Mouse (Mus musculus): Measurements from ENCODE around the gene 2900026A02Rik.

The 2900026A02Rik gene

DNA sequence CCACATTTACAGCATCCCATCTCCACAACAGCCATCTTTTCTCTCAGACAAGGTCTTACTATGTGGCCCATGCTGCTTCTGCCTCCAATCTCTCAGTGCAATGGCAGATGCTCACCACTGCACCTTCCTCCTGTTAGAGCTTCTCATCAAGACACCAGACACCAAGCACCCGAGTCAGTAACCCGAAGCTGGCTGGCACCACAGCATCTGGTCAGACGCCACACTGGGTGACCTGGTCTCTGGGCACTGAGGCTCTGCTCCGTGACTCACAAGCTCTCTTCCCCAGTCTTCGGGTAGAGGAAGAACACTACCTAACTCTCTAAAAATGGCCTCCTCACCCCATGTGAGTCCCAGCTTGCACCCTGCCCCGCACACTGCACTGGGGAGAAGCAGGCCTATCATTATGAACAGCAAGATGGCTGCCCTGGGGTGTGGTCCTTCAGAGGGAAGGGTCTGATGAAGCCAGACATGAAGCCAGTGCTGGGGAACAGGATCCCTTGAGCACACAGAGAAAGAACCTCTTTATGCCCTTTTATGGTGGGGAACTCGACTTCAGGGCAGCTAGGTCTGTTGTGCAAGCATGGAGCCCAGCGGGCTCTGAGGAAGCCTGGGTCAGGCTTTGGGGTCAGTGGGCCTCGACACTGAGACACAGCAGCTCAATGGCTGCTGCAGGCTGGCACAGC lies 70.0 kb downstream of the 2900026A02Rik start:
- no peak for DNase-seq (ENCODE audit: low read depth, low spot score)

- DNase-seq (ENCODE audit: low read depth, low spot score), result no peak
These were observed 72.0 kb downstream of the 2900026A02Rik start for GRCm38 (mm10) chr5:113149052-113149451.

- DNase-seq (ENCODE audit: low read depth, low spot score), result no peak
These were observed 73.0 kb downstream of the 2900026A02Rik start for GRCm38 (mm10) chr5:113147994-113148471.

- no peak for DNase-seq (ENCODE audit: low read depth, low spot score)
These were observed 74.4 kb downstream of the 2900026A02Rik start for GRCm38 (mm10) chr5:113146656-113147055.

DNA sequence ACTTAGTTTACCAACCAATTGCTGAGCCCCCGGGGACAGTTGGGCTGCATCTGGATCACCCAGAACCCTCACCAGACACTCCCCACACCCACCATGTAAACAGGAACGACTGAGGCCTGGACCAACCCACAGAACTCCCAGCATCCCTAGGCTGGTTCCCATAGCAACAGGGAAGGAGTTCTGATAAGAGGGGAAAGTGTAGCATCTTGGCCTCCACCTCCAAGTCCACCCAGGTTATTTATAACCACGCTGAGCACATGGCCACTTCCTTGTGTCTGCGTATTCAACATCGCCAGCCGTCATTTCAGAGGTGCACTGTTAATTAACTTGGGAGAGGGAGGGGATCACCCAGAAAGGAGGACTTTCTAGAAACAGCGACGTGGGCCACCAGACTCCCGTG lies 75.9 kb downstream of the 2900026A02Rik start:
- no peak for DNase-seq (ENCODE audit: low read depth, low spot score)

DNA sequence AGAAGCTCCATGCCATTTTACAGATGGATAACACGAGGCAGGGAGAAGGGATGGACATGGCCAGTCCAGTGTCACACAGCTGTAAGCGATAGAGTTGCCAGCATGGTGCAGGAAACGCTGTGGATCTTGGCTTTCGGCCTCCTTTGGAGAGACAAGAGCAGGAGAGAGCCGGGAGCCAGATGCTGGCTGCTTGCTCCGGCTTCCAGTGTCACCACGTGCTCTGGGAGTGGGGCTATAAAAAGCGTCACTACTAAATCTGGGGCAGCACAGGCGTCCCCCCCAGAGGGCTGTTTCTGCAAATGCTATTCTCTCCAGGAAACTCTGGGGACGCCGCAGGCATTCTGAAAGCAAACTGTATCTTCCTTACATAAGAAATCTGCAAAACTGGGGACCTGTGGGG lies 78.5 kb downstream of the 2900026A02Rik start:
- DNase-seq (ENCODE audit: low read depth, low spot score), result no peak

DNA sequence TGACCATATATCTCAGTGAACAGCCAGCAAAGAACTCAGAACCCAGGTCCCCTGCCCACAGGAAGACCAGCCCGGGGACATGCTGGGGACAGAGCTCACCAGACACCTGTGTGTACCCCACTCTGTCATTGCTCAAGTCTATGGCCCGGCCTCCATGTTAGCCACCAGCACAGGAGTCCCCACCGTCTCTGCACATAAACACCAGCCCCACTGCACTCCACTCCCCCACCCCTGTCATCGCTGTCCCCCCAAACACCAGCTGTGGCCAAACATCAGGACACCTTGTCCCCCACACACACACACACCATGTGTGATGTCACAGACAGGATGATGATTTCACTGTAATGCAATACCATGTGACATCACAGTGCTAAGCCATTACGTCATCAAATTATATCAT lies 79.0 kb downstream of the 2900026A02Rik start:
- DNase-seq (ENCODE audit: low read depth, low spot score), result no peak

DNA sequence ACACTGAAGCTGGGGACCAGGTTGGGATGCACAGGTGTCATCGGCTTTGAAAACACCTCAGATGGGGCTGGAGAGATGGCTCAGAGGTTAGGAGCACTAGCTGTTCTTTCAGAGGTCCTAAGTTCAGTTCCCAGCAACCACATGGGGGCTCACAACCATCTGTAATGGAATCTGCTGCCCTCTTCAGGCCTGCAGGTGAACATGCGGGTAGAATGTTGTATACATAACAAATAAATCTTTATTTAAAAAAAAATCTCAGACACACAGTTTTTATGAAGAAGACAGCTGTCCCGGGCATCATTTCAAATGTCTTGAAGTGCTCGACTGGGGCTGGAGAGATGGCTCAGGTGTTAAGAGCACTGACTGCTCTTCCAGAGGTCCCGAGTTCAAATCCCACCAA lies 80.2 kb downstream of the 2900026A02Rik start:
- no peak for DNase-seq (ENCODE audit: low read depth, low spot score)

- no peak for DNase-seq (ENCODE audit: low read depth, low spot score)
These were observed 81.0 kb downstream of the 2900026A02Rik start for GRCm38 (mm10) chr5:113140051-113140450.

DNA sequence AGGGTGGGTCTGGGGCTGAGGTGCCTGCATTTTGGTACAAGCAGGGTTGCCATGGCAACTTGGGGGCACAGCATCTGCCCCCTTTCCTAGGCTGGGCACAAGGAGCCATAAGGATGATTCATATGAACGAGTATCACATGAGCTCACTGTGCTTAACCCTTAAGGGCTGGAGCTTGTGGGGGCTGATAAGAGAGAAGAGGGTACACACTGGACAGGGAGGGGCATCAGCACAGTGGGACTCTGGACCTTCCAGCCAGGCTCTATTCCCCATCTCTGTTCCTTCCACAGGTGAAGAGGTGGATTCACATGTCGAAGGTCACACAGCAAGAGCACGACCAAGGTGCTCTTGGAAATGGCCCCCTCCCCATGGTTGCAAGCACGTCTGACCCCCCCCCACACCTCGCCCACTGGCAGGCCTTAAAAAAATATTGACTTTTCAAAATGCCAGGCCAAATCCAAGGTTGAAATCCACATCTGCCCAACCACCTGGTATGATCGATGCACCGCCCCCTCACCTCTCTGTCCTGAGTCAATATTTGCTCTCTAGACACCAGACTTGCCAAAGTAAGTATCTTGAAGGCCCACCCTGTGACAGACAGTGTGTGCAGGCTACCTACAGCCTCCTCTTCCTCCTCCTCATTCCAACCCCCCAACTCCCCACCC lies 81.8 kb downstream of the 2900026A02Rik start:
- no peak for DNase-seq (ENCODE audit: low read depth, low spot score)

DNA sequence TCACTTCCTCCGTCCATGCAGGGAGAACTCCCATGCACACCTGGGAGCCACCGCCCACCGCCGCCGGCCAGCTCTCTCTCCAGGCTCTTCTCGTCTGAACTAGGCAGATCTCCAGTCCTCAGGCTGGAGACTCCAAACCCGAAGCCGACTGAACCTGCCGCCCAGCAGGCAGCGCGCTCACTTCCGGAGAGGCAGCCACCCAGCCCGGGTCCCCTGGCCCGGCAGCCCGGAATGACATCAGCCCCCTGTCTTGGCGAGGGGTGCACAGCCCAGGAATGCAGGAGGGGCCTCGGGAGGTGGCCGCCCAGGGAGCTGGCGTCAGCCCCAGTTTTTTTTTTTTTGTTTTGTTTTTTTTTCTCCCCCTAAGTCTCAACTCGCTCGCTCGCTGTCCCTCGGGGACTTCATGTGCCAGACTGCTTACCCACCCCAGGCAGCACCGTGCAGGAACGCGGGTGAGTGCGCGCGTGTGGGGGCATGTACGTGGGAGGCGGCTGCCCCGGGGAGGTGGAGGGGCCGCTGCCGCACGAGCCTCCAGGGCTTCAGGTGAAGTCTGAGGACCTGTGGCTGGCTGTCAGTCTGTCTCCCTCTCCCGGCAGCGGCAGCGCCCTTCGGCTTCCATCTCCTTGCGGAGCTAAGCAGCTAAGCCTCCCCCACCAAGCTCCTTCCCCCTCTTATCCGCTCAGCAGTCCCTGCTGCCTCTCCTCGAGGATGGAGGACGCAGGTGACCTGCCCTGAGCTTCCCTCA lies 82.5 kb downstream of the 2900026A02Rik start:
- no peak for DNase-seq (ENCODE audit: low read depth, low spot score)

- no peak for DNase-seq (ENCODE audit: low read depth, low spot score)
These were observed 83.2 kb downstream of the 2900026A02Rik start for GRCm38 (mm10) chr5:113137691-113138318.

- no peak for DNase-seq (ENCODE audit: low read depth, low spot score)
These were observed 84.0 kb downstream of the 2900026A02Rik start for GRCm38 (mm10) chr5:113136951-113137487.

GRCm38 (mm10) chr5:113135513-113135912 lies 85.5 kb downstream of the 2900026A02Rik start:
- DNase-seq (ENCODE audit: low read depth, low spot score), result no peak

DNA sequence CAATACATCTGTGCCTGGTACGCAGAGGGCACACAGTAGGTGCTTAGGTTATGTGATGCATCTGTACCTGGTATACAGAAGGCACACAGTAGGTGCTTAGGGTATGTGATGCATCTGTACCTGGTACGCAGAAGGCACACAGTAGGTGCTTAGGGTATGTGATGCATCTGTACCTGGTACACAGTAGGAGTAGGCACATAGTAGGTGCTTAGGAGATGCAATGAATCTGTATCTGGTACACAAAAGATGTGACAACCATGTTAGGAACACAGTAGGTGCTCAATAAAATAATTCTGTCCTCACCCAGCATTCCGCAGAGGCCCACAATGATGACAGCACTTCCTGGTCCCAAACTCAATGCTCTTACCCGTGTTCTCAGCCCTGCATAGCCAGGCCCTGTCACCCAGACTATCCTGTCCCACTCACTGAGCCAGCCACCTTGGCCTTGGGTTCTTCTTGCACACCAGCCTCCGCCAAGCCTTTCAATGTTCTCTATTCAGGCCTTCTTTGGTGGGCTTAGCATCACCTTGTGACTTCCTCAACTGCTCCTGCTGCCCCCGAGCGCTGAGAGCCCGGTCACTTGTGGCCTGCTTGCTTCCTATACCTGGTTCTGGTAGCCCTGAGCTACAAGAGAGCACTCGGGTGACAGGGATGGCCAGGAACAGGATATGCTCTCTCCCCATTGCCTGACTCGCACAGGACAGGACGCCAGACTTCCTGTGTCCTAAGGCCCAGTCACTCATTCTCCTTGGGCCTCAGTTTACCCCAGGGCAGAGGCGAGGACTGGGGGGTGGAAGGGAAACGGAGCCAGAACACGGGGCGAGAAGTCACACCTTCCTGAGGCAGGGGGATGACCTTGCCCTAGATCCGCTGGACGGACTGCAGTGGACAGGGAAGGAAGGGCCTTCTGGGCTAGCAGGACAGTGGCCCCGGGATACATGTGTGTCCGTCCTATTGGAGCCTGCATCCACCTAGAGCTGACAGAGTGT lies 87.0 kb downstream of the 2900026A02Rik start:
- no peak for DNase-seq (ENCODE audit: low read depth, low spot score)

DNA sequence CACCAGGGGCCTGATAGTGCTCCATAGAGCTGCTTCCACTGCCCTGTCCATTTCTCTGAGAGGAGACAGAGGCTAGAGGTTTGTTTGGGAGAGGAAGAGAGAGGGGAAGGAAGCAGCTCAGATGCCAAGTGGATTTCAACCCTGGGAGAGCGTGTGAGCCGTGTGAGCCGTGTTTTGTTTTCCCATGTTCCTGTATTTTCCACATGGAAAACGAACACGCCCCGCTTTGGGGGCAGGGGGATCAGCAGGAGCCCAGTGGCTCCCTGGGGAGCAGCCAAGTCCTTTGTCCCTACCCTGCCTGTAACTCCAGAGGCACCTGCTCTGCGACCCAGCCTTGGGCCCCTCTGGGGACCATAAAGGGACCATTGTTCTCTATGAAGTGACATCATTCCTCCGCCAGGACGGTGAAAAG lies 88.0 kb downstream of the 2900026A02Rik start:
- no peak for DNase-seq (ENCODE audit: low read depth, low spot score)

GRCm38 (mm10) chr5:113132635-113133041 lies 88.4 kb downstream of the 2900026A02Rik start:
- no peak for DNase-seq (ENCODE audit: low read depth, low spot score)

DNA sequence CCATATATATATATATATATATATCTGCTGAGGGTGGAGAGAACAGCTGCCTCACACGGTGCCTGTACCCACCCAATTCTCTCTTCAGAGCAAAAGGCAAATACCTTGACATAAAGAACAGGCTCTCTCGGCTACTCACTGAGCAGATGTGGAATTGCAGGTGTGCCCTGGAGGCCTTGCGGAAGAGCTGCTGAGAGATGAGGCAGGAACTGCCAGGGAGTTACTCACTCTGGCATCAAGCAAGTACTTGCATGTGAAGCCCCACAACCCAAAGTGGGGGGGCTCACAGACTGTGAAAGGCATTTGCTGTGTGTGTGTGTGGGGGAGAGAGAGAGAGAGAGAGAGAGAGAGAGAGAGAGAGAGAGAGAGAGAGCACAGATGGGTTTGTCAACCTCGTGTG lies 92.6 kb downstream of the 2900026A02Rik start:
- no peak for DNase-seq (ENCODE audit: low read depth, low spot score)

DNA sequence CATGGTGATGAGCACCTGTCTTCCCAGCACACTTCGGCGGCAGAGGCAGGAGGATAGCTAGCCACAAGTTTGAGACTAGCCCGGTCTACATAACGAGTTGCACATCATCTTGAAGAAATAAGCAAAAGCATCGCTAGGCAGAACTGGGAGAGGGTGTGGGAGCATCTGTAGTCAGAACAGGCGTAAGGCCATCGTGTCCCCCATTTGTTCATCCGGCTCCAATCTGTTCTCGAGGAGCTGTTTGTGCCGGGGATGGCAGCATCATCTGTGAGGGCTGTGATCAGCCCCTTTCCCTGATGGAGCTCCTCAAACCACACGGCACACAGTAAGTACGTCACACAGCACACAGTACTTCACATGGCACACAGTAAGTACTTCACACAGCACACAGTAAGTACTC lies 94.6 kb downstream of the 2900026A02Rik start:
- DNase-seq (ENCODE audit: low read depth, low spot score), result no peak

GRCm38 (mm10) chr5:113123693-113124092 lies 97.3 kb downstream of the 2900026A02Rik start:
- no peak for DNase-seq (ENCODE audit: low read depth, low spot score)

Data from CD4-positive helper T cell, adult 2 months (primary cell).